ENCODE assay signal across 8 mouse cellular contexts in the genomic region with DNA sequence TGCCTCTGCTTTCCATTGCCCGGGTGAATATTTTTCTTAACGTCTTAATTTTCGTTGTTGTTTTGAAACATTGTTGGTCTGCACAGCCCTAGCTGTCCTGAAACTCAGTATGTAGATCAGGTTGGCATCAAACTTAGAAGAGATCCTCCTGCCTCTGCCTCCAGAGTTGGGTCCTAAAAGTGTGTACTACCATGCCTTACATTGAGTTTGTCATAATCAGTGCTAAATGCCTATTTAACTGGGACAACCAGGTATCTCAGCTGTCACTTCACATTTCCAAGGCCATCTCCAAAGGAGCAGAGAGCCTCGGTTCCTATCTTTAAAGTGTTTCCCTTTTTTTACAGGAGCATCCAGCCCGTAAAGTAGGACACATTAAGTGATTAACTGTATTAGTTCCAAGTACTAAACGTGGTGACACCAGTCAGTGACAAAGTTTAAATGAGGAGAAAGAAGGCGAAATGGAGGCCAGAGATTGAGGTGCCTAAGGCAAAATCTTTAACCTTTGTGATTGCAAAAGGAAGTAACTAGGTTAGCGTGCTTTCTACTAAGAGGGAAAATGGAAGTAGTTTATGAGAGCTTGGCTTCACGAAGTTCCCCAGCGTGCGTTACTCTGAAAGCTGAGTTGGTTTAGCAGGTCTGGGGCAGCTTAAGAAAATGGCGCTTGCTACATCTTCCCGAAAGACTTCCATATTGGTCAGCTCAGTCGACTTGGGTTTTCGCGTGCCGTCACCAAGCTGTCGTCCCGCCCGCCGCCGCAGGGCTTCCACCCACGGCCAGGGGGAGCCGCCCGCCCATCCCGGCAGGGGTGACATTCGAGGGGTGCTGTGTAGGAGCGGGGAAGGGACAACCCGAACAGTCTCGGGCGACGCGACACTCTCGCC. TPM values are rescaled to one million over a fixed set of nuclear protein-coding genes. Genes with fewer than 3 reads are reported as not detected.
DNase-seq lines count a peak whose midpoint lies in the region; ATAC-seq and TF ChIP-seq lines count a peak whose summit lies in the region.

No protein-coding gene starts in this region.

- H3K4me3 ChIP-seq in left cerebral cortex, adult 2 months = peak overlapping the region; percentile 63
- H3K4me3 ChIP-seq in heart, embryonic 15.5 days = peak overlapping the region; percentile 79
- H3K4me3 ChIP-seq in macrophage (ENCODE audit: inconsistent target) = peak overlapping the region; percentile 33

- H3K4me2 ChIP-seq in heart, embryonic 15.5 days = peak overlapping the region; percentile 77

- 16% methylated on average over 34 of the region's 34 CpGs for WGBS in heart, embryonic 15.5 days
- WGBS in macrophage (ENCODE audit: missing documents) = 16% methylated on average over 34 of the region's 34 CpGs

- H3K27me3 ChIP-seq in heart, embryonic 15.5 days = no peaks in the 10 kb centered on the region

- no peak for DNase-seq in left cerebral cortex, adult 2 months (ENCODE audit: extremely low spot score in 1 of 2, low spot score in 2 of 2)
- no peak for DNase-seq in left cerebral cortex, postnatal 25 days (ENCODE audit: low spot score in 2 of 2)
- DNase-seq in c-Kit-positive CD71-positive TER-119-negative erythroid progenitor cells, embryonic 14.5 days (ENCODE audit: low read depth) = peak; percentile 67
- DNase-seq in retina, embryonic 14.5 days (ENCODE audit: low spot score) = no peak
- no peak for DNase-seq in left cerebral cortex, postnatal 4 days
- no peak for DNase-seq in cerebellum, adult 9-10 months

- peaks cover 36% of the 10 kb centered on the region for H3K4me1 ChIP-seq in heart, embryonic 15.5 days (replicated peaks)

- H3K79me2 ChIP-seq in macrophage (ENCODE audit: inconsistent target) = peaks cover 31% of the 10 kb centered on the region

- peaks cover 23% of the 10 kb centered on the region for H3K36me3 ChIP-seq in heart, embryonic 15.5 days
- peaks cover 18% of the 10 kb centered on the region; the same call in 1 of the 2 replicates for H3K36me3 ChIP-seq in macrophage (ENCODE audit: inconsistent target)

- peak; percentile 60 for TF ChIP-seq CTCF in left cerebral cortex, adult 2 months (IDR thresholded peaks at IDR 0.05)

- peak overlapping the region; percentile 97 for H3K27ac ChIP-seq in left cerebral cortex, adult 2 months
- H3K27ac ChIP-seq in heart, embryonic 15.5 days = peak overlapping the region; percentile 100
- H3K27ac ChIP-seq in macrophage = peak overlapping the region; percentile 93

- H3K9ac ChIP-seq in heart, embryonic 15.5 days = peak overlapping the region; percentile 77

- ATAC-seq in heart, embryonic 15.5 days (replicated peaks; ENCODE audit: insufficient number of reproducible peaks, insufficient read depth, low FRiP score, low read depth) = no peak; the same call in 1 of the 2 replicates

- no peaks in the 10 kb centered on the region for H3K9me3 ChIP-seq in heart, embryonic 15.5 days (replicated peaks)

- intact Hi-C loops in left cerebral cortex, adult 2 months (cut with DNase I) = loop anchor here (1.0 to 5.0 kb wide), 2 partner anchors 65 to 112 kb away; partner anchors contain the start of genes Map3k12, Pcbp2 and Tarbp2
- intact Hi-C loops in left cerebral cortex, postnatal 25 days (cut with DNase I) = no loop called here
- intact Hi-C loops in left cerebral cortex, postnatal 4 days (cut with DNase I) = no loop called here

RNA-seq across cellular contexts. Expression of gene Sp1, which starts 1.1 kb away (rescaled TPM):
- 10 to 100 TPM; 26.8 to 27.2 TPM for total RNA-seq in left cerebral cortex, adult 2 months (2021)
- 10 to 100 TPM; 24.3 to 27.0 TPM for total RNA-seq in left cerebral cortex, postnatal 25 days (2021)
- polyA plus RNA-seq in heart, embryonic 15.5 days (2015; fragmentation: Nextera tagmentation; extraction: Ambion mirVana) = 4.7 and 5.0 TPM in 2 replicates
- 10 to 100 TPM; 25.2 to 50.1 (median 38.2) TPM for total RNA-seq in macrophage (2018; cell fraction: chromatin; rRNA removed)
- total RNA-seq in macrophage (2018; cell fraction: cytosol; rRNA removed) = 10 to 100 TPM; 28.8 to 47.4 (median 37.9) TPM
- total RNA-seq in macrophage (2018; cell fraction: nucleus; rRNA removed) = 10 to 100 TPM; 29.8 to 76.0 (median 40.8) TPM
- polyA plus RNA-seq in macrophage (2018) = 19.8 to 22.7 TPM (median 22.6 TPM) in 3 replicates
- total RNA-seq in left cerebral cortex, postnatal 4 days (2021) = 10 to 100 TPM; 30.5 to 35.0 TPM

RNA-seq across cellular contexts. Expression of gene Sp7, which starts 37.9 kb away (rescaled TPM):
- under 1 TPM; 0.27 to 0.61 TPM for total RNA-seq in left cerebral cortex, adult 2 months (2021)
- total RNA-seq in left cerebral cortex, postnatal 25 days (2021) = under 1 TPM; 0.41 to 0.66 TPM
- 0.15 and 0.22 TPM in 2 replicates for polyA plus RNA-seq in heart, embryonic 15.5 days (2015; fragmentation: Nextera tagmentation; extraction: Ambion mirVana)
- total RNA-seq in macrophage (2018; cell fraction: chromatin; rRNA removed) = not detected
- not detected for total RNA-seq in macrophage (2018; cell fraction: cytosol; rRNA removed)
- not detected for total RNA-seq in macrophage (2018; cell fraction: nucleus; rRNA removed)
- polyA plus RNA-seq in macrophage (2018) = not detected in 3 replicates
- total RNA-seq in left cerebral cortex, postnatal 4 days (2021) = under 1 TPM; 0.24 to 0.56 TPM

RNA-seq across cellular contexts. Expression of gene Amhr2, which starts 40.3 kb away (rescaled TPM):
- 1 to 10 TPM in 1 of 2 experiments, under 1 TPM in 1; 0.98 to 3.2 TPM for total RNA-seq in left cerebral cortex, adult 2 months (2021)
- 1 to 10 TPM in 1 of 2 experiments, under 1 TPM in 1; 0.62 to 2.4 TPM for total RNA-seq in left cerebral cortex, postnatal 25 days (2021)
- polyA plus RNA-seq in heart, embryonic 15.5 days (2015; fragmentation: Nextera tagmentation; extraction: Ambion mirVana) = 4.9 and 5.7 TPM in 2 replicates
- total RNA-seq in macrophage (2018; cell fraction: chromatin; rRNA removed) = 1 to 10 TPM in 1 of 26 experiments, under 1 TPM in 5, not detected in 20; 0.35 to 3.0 (median 0.71) TPM
- total RNA-seq in macrophage (2018; cell fraction: cytosol; rRNA removed) = under 1 TPM in 1 of 26 experiments, not detected in 25; 0.10 TPM
- total RNA-seq in macrophage (2018; cell fraction: nucleus; rRNA removed) = 1 to 10 TPM in 1 of 26 experiments, under 1 TPM in 7, not detected in 18; 0.26 to 1.1 (median 0.40) TPM
- 0.07 TPM in 1 of 3 replicates, not detected in the others for polyA plus RNA-seq in macrophage (2018)
- total RNA-seq in left cerebral cortex, postnatal 4 days (2021) = 1 to 10 TPM in 1 of 2 experiments, under 1 TPM in 1; 0.93 to 1.4 TPM

RNA-seq across cellular contexts. Expression of gene Prr13, which starts 54.0 kb away (rescaled TPM):
- 10 to 100 TPM; 46.1 to 47.6 TPM for total RNA-seq in left cerebral cortex, adult 2 months (2021)
- 10 to 100 TPM; 35.8 to 42.0 TPM for total RNA-seq in left cerebral cortex, postnatal 25 days (2021)
- 87.9 and 91.2 TPM in 2 replicates for polyA plus RNA-seq in heart, embryonic 15.5 days (2015; fragmentation: Nextera tagmentation; extraction: Ambion mirVana)
- 10 to 100 TPM; 28.8 to 99.2 (median 50.4) TPM for total RNA-seq in macrophage (2018; cell fraction: chromatin; rRNA removed)
- 100 to 1,000 TPM; 206 to 293 (median 246) TPM for total RNA-seq in macrophage (2018; cell fraction: cytosol; rRNA removed)
- 100 to 1,000 TPM in 18 of 26 experiments, 10 to 100 TPM in 8; 71.4 to 195 (median 119) TPM for total RNA-seq in macrophage (2018; cell fraction: nucleus; rRNA removed)
- polyA plus RNA-seq in macrophage (2018) = 149 to 380 TPM (median 236 TPM) in 3 replicates
- total RNA-seq in left cerebral cortex, postnatal 4 days (2021) = 10 to 100 TPM; 18.6 to 20.0 TPM

RNA-seq across cellular contexts. Expression of gene Aaas, which starts 54.3 kb away (rescaled TPM):
- 10 to 100 TPM; 14.3 to 18.9 TPM for total RNA-seq in left cerebral cortex, adult 2 months (2021)
- 10 to 100 TPM; 14.0 to 16.6 TPM for total RNA-seq in left cerebral cortex, postnatal 25 days (2021)
- 39.1 and 52.4 TPM in 2 replicates for polyA plus RNA-seq in heart, embryonic 15.5 days (2015; fragmentation: Nextera tagmentation; extraction: Ambion mirVana)
- 10 to 100 TPM in 21 of 26 experiments, 1 to 10 TPM in 5; 4.7 to 41.4 (median 27.0) TPM for total RNA-seq in macrophage (2018; cell fraction: chromatin; rRNA removed)
- 10 to 100 TPM in 25 of 26 experiments, 1 to 10 TPM in 1; 9.7 to 17.1 (median 12.3) TPM for total RNA-seq in macrophage (2018; cell fraction: cytosol; rRNA removed)
- total RNA-seq in macrophage (2018; cell fraction: nucleus; rRNA removed) = 10 to 100 TPM in 17 of 26 experiments, 1 to 10 TPM in 9; 4.8 to 29.8 (median 16.8) TPM
- polyA plus RNA-seq in macrophage (2018) = 10.7 to 28.2 TPM (median 18.0 TPM) in 3 replicates
- total RNA-seq in left cerebral cortex, postnatal 4 days (2021) = 10 to 100 TPM; 28.7 to 29.2 TPM
